Mouse (Mus musculus): ENCODE data around the gene Sox30. TPM values are rescaled to one million over a fixed set of nuclear protein-coding genes. Genes with fewer than 3 reads are reported as not detected.
"Not testable (repeated sequence)": the region's sequence is repeated elsewhere in the genome, so short reads cannot be mapped to it uniquely, and the experiment has no call there.

The Sox30 gene
- polyA plus RNA-seq, 1 experiment: 0.11 TPM

DNA sequence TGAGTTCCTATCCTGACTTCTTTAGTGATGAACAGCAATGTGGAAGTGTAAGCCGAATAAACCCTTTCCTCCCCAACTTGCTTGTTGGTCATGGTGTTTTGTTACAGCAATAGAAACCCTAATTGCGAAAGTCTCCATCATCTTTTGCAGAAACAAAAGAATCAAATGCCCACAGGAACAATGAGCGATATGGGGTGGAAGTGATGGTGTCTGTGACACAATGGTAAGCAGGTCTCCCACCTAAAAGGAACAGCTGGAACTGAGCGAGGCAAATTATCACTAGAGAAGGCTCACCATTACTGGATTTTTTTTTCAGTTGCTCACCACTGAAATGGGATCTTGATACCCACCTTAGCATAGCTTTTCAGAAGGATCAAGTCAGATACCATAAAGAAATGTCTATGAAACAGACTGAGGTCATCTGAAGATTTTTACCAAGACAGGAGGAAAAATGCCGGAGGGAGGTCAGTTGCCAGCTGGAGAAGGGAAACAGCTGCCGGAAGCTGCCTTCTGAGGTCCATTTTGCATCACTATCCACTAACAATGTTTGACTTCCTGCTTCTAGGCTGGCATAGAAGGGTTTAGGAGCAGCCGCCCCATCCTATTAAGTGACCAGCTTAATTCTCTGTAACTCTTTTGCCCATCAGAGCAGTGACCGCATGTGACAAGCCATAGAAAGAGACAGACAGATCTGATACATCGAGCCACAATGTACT is 60.9 kb downstream of the Sox30 start:
- Histone ChIP-seq H3K27ac (ENCODE audit: insufficient read depth, low read depth, low read length) (no peak overlapping the region), H3K36me3 (ENCODE audit: control insufficient read depth, insufficient read depth, low read length) (no peaks in the 10 kb centered on the region), H3K4me1 (ENCODE audit: control insufficient read depth, insufficient read depth, insufficient read length, low read length) (no peaks in the 10 kb centered on the region), H3K4me3 (ENCODE audit: low read depth, low read length) (no peak overlapping the region), H3K27me3 (ENCODE audit: control insufficient read depth, insufficient read depth, low read length) (no peaks in the 10 kb centered on the region)
- TF ChIP-seq CTCF (IDR thresholded peaks at IDR 0.05; ENCODE audit: extremely low read depth, insufficient read length, insufficient replicate concordance, low read depth, low read length) (no peak), POLR2A (IDR thresholded peaks at IDR 0.05; ENCODE audit: low read depth, low read length) (no peak)
- 85% methylated on average over 9 of the region's 9 CpGs for WGBS

DNA sequence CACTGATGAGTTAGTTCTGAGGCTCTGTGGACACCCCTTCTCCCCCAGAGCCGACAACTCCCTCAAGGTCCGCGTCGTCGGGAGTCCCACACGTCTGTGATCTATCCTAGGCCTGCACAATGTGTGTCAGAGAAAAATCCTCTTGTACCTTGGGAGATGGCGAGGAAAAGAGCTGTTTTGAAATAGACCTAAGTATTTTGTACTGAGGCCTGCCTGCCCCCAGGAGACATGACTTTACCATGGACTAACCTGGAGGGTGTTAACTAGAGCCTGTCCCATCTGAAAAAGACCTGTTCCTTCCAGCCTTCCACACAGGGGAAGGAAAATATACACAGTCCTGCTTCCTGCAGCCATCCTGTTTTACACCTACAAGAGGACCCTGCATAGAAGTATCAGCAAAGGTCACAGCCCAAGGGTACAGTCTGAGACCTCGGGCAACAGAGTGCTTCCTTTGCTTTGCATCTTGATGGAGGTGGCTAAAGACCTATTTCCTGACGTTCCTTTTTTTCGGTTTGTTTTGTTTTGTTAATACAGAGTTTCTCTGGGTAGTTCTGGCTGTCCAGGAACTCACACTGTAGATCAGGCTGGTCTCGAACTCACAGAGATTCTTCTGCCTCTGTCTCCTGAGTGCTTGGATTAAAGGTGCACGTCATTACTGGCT is 61.6 kb downstream of the Sox30 start:
- 83% methylated on average over 12 of the region's 12 CpGs for WGBS
- TF ChIP-seq CTCF (IDR thresholded peaks at IDR 0.05; ENCODE audit: extremely low read depth, insufficient read length, insufficient replicate concordance, low read depth, low read length) (no peak), POLR2A (IDR thresholded peaks at IDR 0.05; ENCODE audit: low read depth, low read length) (no peak)
- Histone ChIP-seq H3K27me3 (ENCODE audit: control insufficient read depth, insufficient read depth, low read length) (no peaks in the 10 kb centered on the region), H3K36me3 (ENCODE audit: control insufficient read depth, insufficient read depth, low read length) (no peaks in the 10 kb centered on the region), H3K4me1 (ENCODE audit: control insufficient read depth, insufficient read depth, insufficient read length, low read length) (no peaks in the 10 kb centered on the region), H3K4me3 (ENCODE audit: low read depth, low read length) (no peak overlapping the region), H3K27ac (ENCODE audit: insufficient read depth, low read depth, low read length) (no peak overlapping the region)

DNA sequence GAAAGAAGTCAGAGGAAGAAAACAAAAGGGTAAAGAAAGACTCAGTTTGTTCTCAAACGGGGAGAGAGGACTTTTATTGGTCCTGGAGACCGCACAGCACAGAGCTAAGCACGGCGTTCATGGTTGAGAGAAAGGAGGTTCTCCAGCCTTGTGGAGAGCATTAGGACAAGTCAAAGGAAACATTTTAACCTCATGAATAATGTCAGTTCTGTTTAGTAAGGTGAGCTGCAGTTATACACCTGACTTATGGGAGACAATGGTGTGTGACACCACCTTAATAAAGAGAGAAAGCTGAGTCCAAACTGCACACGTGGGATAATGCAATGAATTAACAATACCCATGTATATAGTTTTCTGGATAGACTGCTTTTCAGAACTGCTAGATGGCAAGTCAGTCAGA is 64.7 kb downstream of the Sox30 start:
- TF ChIP-seq CTCF (IDR thresholded peaks at IDR 0.05; ENCODE audit: extremely low read depth, insufficient read length, insufficient replicate concordance, low read depth, low read length) (no peak), POLR2A (IDR thresholded peaks at IDR 0.05; ENCODE audit: low read depth, low read length) (no peak)
- H3K4me3 ChIP-seq (ENCODE audit: low read depth, low read length): no peak overlapping the region
- H3K4me1 ChIP-seq (ENCODE audit: control insufficient read depth, insufficient read depth, insufficient read length, low read length): no peaks in the 10 kb centered on the region
- H3K27ac ChIP-seq (ENCODE audit: insufficient read depth, low read depth, low read length): no peak overlapping the region
- H3K27me3 ChIP-seq (ENCODE audit: control insufficient read depth, insufficient read depth, low read length): no peaks in the 10 kb centered on the region
- 88% methylated on average over 5 of the region's 5 CpGs for WGBS
- no peaks in the 10 kb centered on the region for H3K36me3 ChIP-seq (ENCODE audit: control insufficient read depth, insufficient read depth, low read length)

DNA sequence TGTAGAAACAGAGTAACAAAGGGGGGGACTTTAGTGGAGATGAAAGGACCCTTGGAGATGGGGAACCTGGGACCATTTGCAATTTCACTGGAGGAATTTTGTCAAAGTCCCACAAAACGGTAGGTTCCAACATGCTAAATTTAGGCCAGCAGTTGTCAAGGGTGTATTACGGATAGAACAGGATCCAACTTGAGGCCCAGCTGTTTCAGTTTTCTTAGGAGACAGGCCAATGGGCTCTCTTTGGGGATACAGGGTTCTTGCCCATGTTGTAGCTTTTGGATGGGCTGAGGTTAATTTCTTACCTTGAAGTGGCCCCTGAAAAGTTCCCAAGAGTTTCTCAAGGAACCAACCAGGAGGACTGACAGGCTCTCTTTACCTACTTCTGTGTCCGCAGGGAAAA is 67.2 kb downstream of the Sox30 start:
- WGBS: 94% methylated on average over 3 of the region's 3 CpGs
- no peak overlapping the region for H3K27ac ChIP-seq (ENCODE audit: insufficient read depth, low read depth, low read length)

DNA sequence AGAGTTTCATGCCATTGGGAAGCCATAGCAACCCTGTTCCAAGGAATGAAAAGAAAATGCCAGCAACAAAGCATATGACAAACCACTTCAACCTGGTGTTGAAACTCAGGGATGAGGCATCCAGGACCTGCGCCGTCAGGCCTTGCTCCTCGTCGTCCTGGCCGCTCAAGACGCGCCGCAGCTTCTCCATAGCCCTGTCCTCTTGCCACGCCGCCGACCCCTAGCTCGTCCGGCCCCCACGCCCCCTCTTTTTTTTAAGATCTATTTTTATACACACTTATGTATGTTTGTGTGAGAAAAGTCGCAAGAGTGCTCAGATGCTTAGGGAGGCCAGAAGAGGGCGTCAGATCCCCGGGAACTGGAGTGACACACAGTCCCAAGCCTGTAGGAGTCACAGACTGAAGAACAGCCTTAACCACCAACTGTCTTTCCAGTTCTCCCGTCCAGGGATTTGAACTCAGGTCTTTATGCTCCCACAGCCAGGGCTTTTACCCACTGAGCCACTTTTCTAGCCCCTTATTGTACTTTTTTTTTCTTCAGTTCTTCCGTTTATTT is 72.1 kb downstream of the Sox30 start, which contains the start of gene Gm12166:
TSS of gene Gm12166 (minus strand) at position 217 of the 555 bp plus-strand sequence.
- not testable (repeated sequence) for H3K27me3 ChIP-seq (ENCODE audit: control insufficient read depth, insufficient read depth, low read length); H3K36me3 ChIP-seq (ENCODE audit: control insufficient read depth, insufficient read depth, low read length); H3K4me3 ChIP-seq (ENCODE audit: low read depth, low read length); H3K27ac ChIP-seq (ENCODE audit: insufficient read depth, low read depth, low read length); H3K4me1 ChIP-seq (ENCODE audit: control insufficient read depth, insufficient read depth, insufficient read length, low read length)
- peak; percentile 42; the same call in 1 of the 2 replicates for TF ChIP-seq CTCF (IDR thresholded peaks at IDR 0.05; ENCODE audit: extremely low read depth, insufficient read length, insufficient replicate concordance, low read depth, low read length)
- 36% methylated on average over 19 of the region's 19 CpGs for WGBS

More for the DNA sequence above, 67.2 kb downstream of the Sox30 start:
- no peak overlapping the region for H3K4me3 ChIP-seq (ENCODE audit: low read depth, low read length)
- TF ChIP-seq POLR2A (IDR thresholded peaks at IDR 0.05; ENCODE audit: low read depth, low read length) (no peak), CTCF (IDR thresholded peaks at IDR 0.05; ENCODE audit: extremely low read depth, insufficient read length, insufficient replicate concordance, low read depth, low read length) (no peak)
- H3K27me3 ChIP-seq (ENCODE audit: control insufficient read depth, insufficient read depth, low read length): no peaks in the 10 kb centered on the region
- no peaks in the 10 kb centered on the region for H3K36me3 ChIP-seq (ENCODE audit: control insufficient read depth, insufficient read depth, low read length)
- no peaks in the 10 kb centered on the region for H3K4me1 ChIP-seq (ENCODE audit: control insufficient read depth, insufficient read depth, insufficient read length, low read length)

DNA sequence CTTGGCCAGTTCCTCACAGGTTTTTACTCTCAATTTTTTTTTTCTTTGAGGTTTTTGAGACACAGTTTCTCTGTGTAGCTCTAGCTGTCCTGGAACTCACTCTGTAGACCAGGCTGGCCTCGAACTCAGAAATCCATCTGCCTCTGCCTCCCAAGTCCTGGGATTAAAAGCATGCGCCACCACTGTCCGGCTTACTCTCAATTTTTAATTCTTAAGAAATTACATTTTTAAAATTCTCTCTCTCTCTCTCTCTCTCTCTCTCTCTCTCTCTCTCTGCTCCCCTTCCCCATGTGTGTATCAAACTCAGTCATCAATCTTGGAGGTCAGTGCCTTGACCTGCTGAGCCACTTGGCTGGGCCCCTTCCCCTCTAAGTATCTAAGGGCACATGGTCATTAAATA is 73.3 kb downstream of the Sox30 start:
- not testable (repeated sequence) for H3K36me3 ChIP-seq (ENCODE audit: control insufficient read depth, insufficient read depth, low read length); H3K4me3 ChIP-seq (ENCODE audit: low read depth, low read length); H3K27ac ChIP-seq (ENCODE audit: insufficient read depth, low read depth, low read length); H3K4me1 ChIP-seq (ENCODE audit: control insufficient read depth, insufficient read depth, insufficient read length, low read length)
- 86% methylated on average over 3 of the region's 3 CpGs for WGBS
- H3K27me3 ChIP-seq (ENCODE audit: control insufficient read depth, insufficient read depth, low read length): peaks cover 11% of the 10 kb centered on the region

DNA sequence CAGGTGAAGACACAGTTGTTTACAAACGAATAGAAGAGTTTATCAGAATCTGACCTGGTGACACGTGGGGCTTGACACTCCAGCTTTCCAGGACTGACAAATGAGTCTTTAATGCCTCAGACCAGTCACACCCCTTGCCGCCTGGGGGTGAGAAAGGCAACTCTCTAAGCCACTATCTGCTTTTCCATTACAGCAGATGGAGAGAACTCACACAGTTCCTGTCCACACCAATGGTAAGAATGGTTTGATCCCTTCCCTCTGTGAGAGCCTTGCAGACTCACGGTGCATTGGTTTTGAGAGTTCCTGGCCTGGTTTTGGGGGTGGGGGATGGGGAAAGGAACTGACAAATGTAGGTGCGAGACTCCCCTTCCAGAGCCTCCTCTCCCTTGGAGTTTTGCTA is 74.2 kb downstream of the Sox30 start:
- no peak overlapping the region for H3K4me3 ChIP-seq (ENCODE audit: low read depth, low read length)
- TF ChIP-seq POLR2A (IDR thresholded peaks at IDR 0.05; ENCODE audit: low read depth, low read length) (no peak), CTCF (IDR thresholded peaks at IDR 0.05; ENCODE audit: extremely low read depth, insufficient read length, insufficient replicate concordance, low read depth, low read length) (no peak)
- WGBS: 45% methylated on average over 5 of the region's 5 CpGs
- H3K27me3 ChIP-seq (ENCODE audit: control insufficient read depth, insufficient read depth, low read length): peaks cover 11% of the 10 kb centered on the region
- no peaks in the 10 kb centered on the region; the same call in 1 of the 2 replicates for H3K4me1 ChIP-seq (ENCODE audit: control insufficient read depth, insufficient read depth, insufficient read length, low read length)
- H3K27ac ChIP-seq (ENCODE audit: insufficient read depth, low read depth, low read length): no peak overlapping the region
- no peaks in the 10 kb centered on the region for H3K36me3 ChIP-seq (ENCODE audit: control insufficient read depth, insufficient read depth, low read length)

All from small intestine, adult 2 months (tissue).